Mouse (Mus musculus) E14TG2a.4 (cell line): ENCODE measurements around the gene Larp4b.

Experiments used
- CTCF ChIP-seq: conservative IDR thresholded peaks from 2 replicates; pipeline ENCODE4 v1.5.1; 2014; ENCODE audit warnings: low read length
- POU5F1 ChIP-seq: IDR thresholded peaks from 2 replicates; pipeline ENCODE4 v1.6.1; 2014; ENCODE audit warnings: low read length, borderline replicate concordance

DNA sequence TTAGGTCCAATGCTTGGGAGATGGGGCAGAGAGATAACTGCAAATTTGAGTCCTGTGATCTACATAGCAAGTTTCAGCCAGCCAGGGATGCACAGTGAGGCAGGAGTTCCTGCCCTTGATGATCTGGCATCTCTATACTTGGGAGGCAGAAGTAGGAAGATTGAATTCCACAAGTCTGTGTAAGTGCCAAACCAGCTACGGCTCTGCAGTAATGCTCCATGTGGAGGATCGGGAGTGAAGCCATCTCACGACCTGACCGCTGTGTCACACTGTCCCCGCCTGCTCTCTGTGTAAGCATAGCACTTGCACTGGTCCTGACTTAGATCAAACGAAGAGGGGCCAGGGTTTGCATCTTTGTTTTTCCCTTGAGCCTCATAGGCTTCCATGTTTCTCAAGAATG lies 75.9 kb downstream of the Larp4b start:
- TF ChIP-seq CTCF (no peak), POU5F1 (no peak)
